18 mouse cellular contexts compared by ENCODE assay signal in genomic region chr10:68204391-68204790, GRCm38 (mm10).
DNase-seq lines count a peak whose midpoint lies in the region; TF ChIP-seq lines count a peak whose summit lies in the region.
"Had no signal": no experiment of that assay in that cellular context is flagged by ENCODE, and none has a peak within 500 bp of the region (broad histone marks: within the 10 kb centered on the region; RNA-seq: fewer than 3 reads in every experiment).

No protein-coding gene starts in this region.

- H3K4me1 ChIP-seq in bone marrow macrophage, adult 2 months (ENCODE audit: control insufficient read depth, insufficient read depth, low read length) = peaks cover 16% of the 10 kb centered on the region

- DNase-seq in heart, adult 11 months = peak; percentile 78
- no peak for DNase-seq in heart, postnatal 14 days
- DNase-seq in CD4-positive, CD25-positive, alpha-beta regulatory T cell, adult 2 months (ENCODE audit: low read depth, low spot score) = peak; percentile 66
- DNase-seq in gastrocnemius, postnatal 4 days (ENCODE audit: low spot score in 2 of 2) = no peak
- DNase-seq in left cerebral cortex, postnatal 36 days (ENCODE audit: low spot score in 2 of 2) = no peak
- DNase-seq: adrenal gland, adult 8-10 months; adrenal gland, postnatal 25 days; cerebellum, adult 9-10 months; cerebellum, postnatal 14 days; gastrocnemius, postnatal 25 days; heart, postnatal 36 days had no signal

- H3K27ac ChIP-seq in bone marrow macrophage, adult 2 months (ENCODE audit: insufficient read depth, low read depth, low read length) = peak overlapping the region; percentile 52
- peak overlapping the region; percentile 2 for H3K27ac ChIP-seq in macrophage
- H3K27ac ChIP-seq: forebrain, embryonic 10.5 days; forebrain, embryonic 13.5 days; hindbrain, embryonic 10.5 days; hindbrain, embryonic 13.5 days; intestine, embryonic 15.5 days had no signal

- H3K4me3 ChIP-seq in bone marrow macrophage, adult 2 months (ENCODE audit: insufficient read depth, low read length) = no peak overlapping the region
- H3K4me3 ChIP-seq in macrophage (ENCODE audit: inconsistent target) = no peak overlapping the region
- H3K4me3 ChIP-seq: forebrain, embryonic 10.5 days; forebrain, embryonic 13.5 days; hindbrain, embryonic 10.5 days; hindbrain, embryonic 13.5 days; intestine, embryonic 15.5 days had no signal

- H3K36me3 ChIP-seq in macrophage (ENCODE audit: inconsistent target) = peaks cover 17% of the 10 kb centered on the region; the same call in 1 of the 2 replicates

- intact Hi-C loops in heart, postnatal 14 days (cut with DNase I) = loop anchor here (5.0 kb wide), 1 partner anchor 37 kb away; no protein-coding TSS in a partner anchor
- intact Hi-C loops in left cerebral cortex, postnatal 36 days (cut with DNase I) = no loop called here

- H3K79me2 ChIP-seq in macrophage (ENCODE audit: inconsistent target) = peaks cover 62% of the 10 kb centered on the region; the same call in 1 of the 2 replicates

- TF ChIP-seq POLR2A in bone marrow macrophage, adult 2 months (IDR thresholded peaks at IDR 0.05; ENCODE audit: borderline replicate concordance, low read depth, low read length) = no peak

- TF ChIP-seq CTCF in bone marrow macrophage, adult 2 months (IDR thresholded peaks at IDR 0.05; ENCODE audit: low read depth, low read length) = no peak

- WGBS in macrophage (ENCODE audit: missing documents) = 78% methylated on average over 6 of the region's 6 CpGs

Comparison
In these comparisons a context has a peak if more than half of its experiments do, and no peak if none do; other contexts are left out.
1. DNase-seq: peak in heart, adult 11 months (single experiment) and CD4-positive, CD25-positive, alpha-beta regulatory T cell, adult 2 months (single experiment); none in heart, postnatal 14 days (0 of 2), gastrocnemius, postnatal 4 days (0 of 2) and left cerebral cortex, postnatal 36 days (0 of 2).